Mouse (Mus musculus) right cerebral cortex, adult 2 months (tissue): ENCODE results near the gene Vps18.

Experiments
- DNase-seq, 2 experiments: peaks; one replicate each; pipeline ENCODE4 v3.0.0; 2021 to 2022; ENCODE audit warnings: low spot score in 2 of 2

The Vps18 gene

DNA sequence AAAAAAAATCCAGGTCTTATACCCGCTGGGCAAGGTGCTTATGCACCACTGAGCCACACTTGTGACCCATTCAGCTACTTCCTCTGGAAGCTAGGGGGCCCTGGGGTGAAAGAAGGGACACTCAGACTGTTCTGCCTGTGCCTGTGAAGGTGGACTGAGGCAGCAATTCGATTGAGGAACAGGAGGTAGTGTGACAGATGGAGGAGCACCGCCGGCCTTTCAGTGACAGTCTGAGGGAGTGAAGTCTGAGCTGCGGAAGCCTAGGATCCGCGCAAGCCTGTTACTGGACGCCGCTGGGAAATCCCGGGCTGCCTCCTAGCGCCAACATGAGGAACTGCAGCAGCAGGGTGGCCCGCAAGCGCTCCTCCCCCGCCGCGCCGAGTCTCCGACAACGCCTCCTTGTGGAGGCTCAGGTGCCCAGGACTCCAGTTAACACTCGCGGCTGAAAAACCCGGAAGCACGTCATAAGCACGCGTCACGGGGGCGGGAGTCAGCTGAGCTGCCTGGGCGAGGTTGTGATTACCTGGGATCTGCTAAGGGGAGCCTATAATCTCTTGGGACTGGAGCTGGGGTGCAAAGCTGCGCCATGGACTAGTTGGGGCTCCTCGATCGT, at the start of gene Vps18:
TSS of gene Vps18 (plus strand) at position 471 of the 613 bp plus-strand sequence.
- peak; percentile 99 to 100 for DNase-seq

DNA sequence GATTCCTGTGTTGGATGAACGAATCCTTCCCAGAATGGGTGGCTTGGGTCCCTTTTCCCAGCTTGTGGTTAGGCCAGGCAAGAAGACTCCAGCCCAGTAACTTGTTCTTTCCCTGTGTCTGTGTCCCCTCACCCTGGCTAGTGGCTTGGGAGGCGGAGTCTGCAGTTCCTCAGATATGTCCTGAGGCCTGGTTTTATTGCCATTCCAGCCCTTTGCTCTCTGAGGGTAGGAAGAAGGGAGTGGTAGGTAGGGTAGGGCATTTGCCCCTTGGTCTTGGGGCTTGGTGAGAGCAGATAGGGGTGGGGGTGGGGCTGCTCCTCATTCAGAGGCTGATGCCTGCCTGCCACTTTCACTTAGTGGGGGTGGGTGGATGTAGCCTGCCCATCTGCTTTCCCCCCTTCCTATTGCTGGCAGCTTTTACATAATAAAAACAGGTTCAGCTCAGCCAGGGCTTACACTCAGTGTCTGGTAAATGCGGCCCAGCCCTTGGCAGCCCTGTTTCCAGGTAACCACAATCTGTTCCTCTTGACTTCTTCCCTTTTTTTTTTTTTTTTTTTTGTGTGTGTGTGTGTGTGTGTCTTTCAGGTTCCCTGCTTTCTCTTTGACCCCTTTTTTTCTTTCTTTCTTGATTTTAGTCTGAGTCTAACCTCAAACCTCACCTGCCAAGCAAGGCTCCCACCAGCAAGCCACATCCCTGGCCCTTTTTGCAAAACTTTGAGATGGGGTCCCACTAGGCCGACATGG, 48.3 kb upstream of the Vps18 start:
- DNase-seq = no peak

DNA sequence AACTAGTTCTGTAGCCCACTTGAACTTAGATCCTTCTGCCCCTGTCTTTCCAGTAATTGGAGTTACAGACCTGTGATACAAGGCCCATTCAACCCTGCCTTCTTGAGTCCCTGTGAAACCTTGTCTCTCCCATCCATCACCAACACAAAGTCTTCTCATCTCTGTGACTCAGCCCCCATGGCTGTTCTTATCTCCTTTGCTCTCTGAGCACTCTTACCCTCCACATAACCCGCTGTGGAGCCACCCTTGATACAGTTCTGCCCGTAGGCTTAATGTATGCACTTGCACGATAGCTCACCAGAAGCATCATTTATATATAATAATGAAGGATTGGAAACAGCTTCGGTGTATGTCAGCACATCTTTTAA, 47.7 kb upstream of the Vps18 start:
- DNase-seq = no peak

DNA sequence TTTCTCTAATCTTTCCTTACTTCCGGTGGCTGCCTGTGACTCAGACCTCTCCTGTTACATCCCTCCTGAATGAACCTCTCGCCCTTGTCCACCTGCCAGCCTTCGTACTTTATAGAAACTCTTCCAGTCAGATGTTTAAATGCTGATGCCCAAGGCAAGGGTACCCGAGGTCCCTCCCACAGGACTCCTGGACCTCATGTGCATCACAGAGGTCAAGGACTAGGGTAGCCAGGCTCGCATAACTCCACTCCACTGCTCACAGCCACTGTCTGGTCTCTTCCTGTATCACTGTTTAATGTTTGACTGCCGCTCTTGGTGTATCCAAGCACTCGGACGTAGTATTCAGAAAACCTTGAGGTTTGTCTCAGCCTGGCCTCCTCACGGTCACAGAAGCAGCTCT, 46.0 kb upstream of the Vps18 start:
- DNase-seq = no peak

DNA sequence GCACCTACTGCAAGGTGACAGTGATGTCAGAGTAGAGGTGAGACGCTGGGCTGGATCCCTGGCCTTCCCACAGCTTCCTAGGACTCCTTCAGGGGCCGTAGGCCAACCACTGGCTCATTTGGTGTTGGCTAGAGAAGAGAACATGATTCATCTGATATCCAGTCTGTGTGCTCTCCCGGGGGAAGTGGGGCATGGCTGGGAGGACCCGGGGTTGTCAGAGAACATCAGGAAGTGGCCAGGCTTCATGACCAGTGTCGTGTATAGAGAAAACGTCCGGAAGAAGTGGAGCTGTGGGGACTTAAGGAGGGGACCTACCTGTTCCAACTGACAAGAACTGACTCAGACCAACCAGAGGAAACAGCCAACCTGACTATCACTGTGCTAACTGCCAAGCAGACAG, 43.3 kb upstream of the Vps18 start:
- no peak for DNase-seq

DNA sequence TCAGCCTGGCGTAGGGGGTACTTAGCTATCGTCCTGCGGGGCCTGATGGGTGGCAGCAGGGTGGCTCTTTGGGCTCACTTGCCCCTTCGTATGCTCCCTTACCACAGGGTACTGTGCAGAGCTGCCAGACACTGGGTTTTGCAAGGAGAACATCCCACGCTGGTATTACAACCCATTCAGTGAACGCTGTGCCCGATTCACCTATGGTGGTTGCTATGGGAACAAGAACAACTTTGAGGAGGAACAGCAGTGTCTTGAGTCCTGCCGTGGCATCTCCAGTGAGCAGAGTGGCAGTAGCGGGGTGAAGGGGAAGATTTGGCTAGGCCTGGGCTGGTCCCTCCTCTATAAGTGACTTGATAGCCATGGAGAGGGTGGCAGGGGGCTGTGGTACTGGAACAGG, 40.6 kb upstream of the Vps18 start:
- DNase-seq = no peak

DNA sequence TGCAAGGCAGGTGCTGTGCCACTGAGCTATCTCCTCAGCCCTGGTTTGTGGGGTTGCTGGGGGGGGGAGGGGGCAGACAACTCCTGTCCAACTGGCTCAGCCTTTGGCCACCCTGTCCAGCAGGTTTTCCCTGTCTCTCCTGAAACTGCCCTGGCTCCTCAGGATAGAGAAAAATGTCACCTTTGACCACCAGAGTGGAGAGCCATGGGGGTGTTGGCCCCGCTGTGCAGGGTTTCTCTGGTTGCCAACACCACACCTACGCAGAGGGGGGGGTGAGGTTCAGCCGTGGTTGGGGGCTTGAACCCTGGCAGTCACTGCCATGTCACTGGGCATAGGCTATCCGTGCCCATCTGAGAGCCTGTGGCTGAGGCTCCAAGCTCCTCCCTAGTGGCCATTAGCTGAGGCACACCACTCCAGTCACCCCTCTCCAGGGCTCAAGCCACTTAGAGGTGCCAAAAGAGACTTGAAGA, 38.9 kb upstream of the Vps18 start:
- DNase-seq = no peak

DNA sequence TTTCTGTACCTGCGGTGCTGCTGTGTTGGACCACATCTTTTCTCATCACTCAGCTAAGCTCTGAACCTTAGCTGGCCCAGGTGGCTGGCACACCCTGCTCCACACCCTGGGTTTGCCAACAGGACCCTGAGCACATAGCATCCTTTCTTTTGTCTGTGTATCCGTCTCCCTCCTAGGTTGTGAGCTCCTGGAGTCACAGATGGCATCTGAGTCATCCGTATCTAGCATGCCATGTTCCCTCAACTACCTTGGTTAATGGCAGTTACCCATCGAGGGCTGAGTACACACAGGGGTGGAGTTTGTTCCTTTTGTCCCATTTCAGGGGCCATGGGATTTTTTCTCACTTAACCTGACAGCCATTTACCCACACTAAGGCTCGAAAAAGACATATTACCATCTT, 38.2 kb upstream of the Vps18 start:
- DNase-seq = no peak

DNA sequence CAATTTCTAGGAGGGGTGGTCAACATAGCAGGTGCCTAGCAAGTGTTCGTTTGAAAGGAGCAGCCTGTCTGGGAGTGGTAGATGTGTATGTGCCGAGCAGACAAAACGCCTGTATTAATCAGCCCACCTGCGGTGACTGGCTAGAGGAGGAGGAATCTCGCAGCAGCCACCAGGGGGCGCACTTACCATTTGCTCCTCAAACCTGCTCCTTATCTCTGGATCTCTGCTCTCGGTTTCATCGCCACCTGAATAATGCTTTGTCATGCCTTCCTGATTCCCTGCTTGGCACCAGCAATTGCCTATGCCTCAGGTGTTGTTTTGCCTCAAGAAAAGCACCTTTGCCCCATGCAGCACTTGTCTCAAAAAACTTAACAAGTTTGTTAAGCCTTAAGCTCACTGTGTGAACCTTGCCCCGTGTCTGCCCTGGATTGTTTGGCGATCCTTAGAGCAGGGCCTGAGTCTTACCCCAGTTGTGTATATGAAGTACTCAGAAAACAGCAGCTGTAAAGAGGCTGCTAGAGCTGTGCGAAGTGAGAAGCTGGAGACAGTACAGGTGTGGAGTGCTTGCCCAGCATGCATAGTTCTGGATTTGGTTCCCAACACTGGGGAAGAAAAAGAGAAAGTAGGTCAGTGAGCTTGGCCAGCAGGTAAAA, 37.6 kb upstream of the Vps18 start:
- peak; percentile 72 to 83 for DNase-seq

DNA sequence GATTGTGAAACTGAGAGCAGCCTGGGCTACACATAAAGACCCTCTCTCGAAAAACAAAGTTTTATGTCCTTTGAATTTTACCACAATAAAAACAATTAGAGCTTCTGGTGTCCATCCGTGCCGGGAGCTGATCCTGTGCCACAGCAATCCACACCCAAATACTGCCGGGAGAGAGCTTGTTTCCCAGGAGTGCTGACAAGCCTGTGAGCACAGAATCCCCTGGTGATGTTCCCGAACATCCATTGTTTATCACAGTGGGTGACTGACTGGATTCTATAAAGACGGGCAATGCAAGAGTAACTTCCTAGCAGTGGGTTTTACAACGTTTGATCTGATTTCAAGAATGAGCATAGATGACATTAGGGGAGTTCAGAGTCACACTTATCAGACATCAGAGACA, 33.6 kb upstream of the Vps18 start:
- DNase-seq = no peak

DNA sequence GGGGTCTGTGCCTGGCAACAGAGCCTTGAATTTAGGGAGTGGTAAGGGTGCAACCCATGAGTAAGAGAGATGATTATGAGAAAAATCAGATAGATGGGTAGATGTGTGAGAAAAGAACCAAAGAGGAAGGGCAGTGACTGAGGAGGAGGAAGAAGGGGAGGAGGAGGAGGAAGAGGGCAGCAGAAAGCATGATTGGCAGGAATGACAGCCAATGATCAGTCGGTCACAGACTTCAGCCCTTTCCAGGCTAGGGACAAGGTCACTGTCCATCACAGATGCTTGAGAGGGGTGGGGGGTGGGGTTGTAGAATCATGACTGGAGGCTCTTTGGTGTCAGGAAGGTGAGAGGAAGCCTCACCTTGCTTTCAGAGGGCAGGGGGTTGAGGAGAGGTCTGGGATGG, 28.0 kb upstream of the Vps18 start:
- DNase-seq = no peak

DNA sequence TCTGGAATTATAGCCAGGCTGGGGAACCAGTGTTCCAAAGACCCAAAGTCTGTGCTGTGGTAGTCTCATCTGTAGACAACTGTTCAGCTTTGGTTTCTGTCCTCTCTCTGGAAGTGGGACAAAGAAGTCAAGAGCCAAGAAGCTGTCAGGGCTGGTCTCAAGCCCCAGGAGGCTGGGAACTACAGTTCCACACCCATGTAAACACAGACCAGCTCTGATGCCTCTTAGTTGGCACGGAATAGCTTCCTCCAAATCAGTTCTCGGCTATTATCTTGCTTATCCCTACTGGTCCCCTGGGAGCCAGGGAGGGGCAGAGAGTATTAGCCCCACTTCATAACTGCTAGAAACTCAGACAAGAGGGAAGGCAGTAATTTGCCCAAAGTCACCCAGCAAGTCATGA, 27.2 kb upstream of the Vps18 start:
- no peak for DNase-seq

DNA sequence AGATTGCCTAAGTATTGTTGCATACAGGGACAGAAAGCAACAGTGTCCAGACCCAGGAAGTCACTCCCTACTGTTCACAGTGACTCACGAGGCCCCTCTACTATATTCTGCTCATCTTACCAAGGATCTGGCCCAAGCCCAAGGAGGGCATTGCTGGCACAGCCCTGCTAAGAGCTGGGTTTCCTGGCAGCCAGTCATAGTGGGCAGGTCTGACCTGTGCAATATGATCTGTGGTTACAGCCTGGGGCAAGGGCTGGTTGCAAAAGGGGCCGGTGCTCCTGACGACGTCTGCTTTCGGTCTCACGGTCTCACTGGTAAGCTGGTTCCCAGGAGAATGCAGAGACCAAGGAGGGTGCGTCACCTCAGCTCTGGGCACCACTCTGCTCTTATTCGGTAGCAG, 25.6 kb upstream of the Vps18 start:
- DNase-seq = no peak

DNA sequence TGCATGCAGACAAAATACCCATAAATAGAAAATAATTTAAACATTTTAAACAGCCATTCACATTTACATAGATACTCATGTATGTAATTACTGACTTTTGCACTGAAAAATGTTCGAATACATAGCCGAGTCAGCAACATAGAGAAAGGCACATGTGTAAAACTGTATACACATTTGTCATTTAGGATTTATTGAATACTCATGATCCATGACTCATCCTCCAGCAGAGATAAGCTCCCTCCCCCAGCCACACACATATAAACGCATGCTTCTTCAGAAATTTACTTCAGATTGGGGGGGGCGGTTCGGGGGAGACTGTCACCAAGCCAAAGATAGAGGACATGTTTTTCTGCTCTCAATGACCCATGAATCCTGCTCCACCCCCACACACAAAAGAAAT, 24.7 kb upstream of the Vps18 start:
- no peak for DNase-seq

DNA sequence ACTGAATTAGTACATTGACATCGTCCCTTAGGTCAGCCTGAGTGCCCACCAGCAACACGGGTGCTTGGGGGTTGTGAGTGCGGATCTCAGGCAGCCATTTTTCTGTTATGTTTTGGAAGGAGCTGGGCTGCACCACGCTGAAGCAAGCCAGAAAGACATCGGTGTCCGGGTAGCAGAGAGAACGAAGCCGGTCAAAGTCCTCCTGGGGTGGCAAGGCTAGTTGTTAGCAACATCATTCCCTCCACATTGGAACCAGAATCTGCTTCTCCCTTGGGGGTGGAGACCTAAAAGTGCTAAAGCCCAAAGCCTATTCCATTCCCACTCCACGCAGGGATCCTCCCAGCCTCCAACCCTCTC, 18.3 kb upstream of the Vps18 start:
- no peak for DNase-seq

DNA sequence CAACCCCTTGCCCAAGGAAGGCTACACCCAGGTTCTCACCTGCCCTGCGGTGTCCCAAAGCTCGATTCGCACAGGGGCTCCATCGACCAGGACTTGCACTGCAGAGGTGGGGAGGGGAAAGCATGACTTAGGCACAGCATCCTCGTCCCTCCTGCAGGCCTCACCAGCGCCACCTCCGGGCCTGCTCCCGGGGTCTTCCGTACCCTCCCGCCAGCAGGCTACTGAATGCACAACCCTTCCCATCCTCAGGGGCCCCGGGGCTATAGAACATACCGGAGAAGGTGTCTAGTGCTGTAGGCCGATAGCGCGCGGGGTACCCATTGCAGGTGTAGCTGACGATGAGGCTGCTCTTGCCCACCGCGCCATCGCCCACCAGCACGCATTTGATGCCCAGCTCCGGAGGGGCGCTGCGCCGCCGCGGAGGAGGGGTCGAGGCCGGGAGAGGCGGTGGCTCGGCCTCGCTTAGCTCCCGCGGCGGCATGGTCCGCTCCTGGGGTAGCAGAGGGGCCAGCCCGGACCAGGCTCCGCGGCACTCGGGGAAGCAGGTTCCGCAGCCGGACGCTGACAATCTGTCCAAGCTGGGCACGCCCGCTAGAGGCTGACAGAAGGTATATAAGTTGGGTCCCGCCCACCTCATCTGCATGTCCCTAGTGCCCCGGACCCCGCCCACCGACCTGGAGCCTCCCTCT, 17.8 kb upstream of the Vps18 start, which contains the start of gene Rhov:
TSS of gene Rhov (minus strand) at position 630 of the 689 bp plus-strand sequence.
- DNase-seq = peak; percentile 67 to 69

DNA sequence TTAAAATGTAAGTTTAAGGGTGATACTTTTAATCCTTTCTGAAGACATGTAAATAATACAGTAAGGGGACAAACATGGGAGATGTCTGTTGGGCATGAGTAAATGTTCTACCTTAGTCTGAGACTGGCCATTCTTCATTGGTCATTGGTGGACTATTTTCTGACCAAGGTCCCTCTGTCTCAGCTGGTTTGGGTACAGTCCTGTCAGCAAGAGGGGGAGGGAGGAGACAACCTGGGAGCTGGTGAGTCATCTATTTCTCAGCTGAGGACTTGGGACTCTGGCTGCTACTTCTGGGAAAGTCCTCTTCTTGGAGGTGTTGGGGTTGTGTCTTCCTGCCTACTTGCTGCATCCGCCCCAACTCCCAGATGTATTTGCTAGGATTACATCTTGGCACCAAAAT, 14.4 kb upstream of the Vps18 start:
- no peak for DNase-seq

DNA sequence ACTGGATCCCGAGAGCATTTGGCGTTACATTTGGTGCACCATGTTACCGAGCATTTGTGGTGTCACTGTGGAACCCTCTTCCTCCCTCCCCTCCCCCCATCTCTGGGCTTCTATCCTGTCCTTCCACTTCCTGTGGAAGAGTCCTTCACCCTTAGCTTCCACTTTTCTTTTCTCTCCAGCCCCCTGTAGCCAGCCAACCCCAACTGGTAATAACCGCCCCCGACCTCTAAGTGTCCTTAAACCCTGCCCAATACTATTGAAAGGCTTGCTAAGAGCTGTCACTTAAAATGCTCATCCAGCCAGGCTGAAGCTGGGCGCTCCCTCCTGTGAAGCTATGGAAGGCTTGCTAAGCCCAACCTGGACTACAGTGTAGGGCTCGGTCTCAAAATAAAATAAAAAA, 11.6 kb upstream of the Vps18 start:
- DNase-seq = no peak

DNA sequence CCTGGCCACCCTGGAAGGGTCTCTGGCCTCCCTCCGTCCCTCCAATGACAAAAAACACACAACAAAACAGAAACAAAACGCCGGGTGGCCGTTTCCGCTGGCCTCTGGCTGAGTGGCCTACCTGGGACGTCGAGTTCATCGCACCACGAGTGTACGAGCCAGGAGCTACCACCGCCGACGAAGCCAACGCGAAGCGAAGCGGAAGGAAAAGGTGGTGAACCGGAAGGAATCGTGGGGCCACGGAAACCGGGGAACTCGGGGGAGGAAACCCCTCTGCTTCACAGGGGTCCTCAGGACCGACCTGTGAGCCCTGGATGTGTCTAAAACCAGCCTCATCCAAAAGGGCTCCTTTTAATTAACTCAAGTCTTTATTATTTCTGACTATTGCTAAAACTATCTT, 10.7 kb upstream of the Vps18 start:
- no peak for DNase-seq

DNA sequence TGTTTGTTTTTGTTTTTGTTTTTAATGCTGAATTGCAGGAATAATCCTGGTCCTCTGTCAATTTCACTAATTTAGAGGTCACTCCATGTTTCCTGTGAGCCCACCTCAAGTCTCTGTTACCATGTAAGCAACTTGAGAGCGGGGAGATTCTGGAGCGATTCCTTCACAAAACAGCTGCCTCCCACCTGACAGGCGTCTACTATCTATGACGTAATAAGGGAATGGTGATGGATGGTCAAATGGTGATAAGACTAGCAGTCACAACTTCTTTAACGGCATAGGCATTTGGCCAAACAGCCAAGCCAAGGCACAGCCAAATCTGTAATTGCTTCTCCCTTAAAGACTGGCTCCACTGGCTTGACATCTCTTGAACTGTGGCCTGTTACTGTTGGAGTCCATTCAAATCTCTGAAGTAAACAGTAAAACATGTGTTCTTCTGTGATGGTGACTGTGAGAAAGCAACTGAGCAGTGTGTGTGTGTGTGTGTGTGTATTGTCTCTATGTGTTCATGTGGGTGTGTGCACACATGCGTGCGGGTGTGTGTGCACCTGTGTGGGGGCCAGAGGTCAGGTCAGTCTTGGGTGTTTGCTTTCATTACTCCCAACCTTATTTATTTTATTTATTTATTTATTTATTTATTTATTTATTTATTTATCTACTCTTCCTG, 6.5 kb upstream of the Vps18 start:
- DNase-seq = no peak

DNA sequence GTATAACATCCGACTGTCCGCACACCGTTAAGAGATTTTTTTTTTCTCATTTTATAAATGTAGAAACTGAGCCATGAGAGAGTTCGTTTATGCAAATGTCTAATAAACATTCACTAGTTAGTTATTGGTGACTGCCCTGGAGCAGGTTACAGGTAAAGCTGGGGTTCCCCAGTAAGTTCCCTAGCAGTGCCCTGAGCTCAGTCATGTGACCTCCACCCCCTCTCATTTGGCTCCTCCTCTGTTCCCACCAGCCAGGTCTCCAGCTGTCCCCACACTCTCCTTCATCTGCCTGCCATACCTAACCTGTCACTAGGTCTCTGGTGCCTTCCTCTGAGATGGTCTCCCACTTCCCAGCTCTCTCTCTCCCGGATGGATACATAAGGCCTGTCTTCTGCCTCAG, 1.2 kb upstream of the Vps18 start:
- DNase-seq = no peak

DNA sequence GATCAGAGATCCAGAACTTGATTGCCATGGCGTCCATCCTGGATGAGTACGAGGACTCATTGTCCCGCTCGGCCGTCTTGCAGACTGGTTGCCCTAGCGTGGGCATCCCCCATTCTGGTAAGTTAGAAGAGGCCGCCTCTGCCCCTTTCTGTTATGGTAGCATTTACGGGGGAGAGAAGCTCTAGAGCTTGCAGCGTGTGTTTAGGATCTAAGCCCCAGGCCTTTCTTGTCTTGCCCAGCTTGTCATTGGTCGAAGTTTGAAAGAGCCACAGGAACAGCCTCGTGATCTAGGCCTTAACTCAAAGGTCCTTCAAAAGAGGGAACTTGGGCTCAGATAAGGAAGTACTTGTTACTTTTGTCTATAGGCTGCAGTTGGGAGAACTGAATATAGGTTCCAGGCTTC, 475 bp downstream of the Vps18 start:
- DNase-seq = peak in 1 of 2 experiments; percentile 29
